Mouse (Mus musculus): ENCODE measurements around the gene Cadps.

Cadps gene

DNA sequence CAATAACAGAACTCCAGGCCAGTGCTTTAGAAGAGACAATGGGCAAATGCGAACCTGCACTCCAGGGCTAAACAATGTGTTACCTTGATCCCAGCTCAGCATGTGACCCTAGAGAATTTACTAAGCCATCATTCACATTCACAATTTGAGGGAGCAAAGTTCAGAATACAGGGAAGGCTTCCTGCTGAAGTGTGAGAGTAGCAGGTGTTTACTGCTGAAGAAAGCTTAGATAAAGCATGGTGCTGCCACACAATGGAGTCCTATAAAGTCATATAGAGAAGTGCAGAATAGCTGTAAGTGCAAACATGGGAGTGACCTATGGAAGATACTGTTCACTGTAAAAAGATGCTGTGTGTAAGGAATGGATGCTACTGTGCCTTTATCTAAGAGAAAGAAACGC, 91.9 kb downstream of the Cadps start:
- in situ Hi-C loops (cut with MseI, MboI): no loop called here

GRCm38 (mm10) chr14:12722452-12723194, 100.3 kb downstream of the Cadps start:
- in situ Hi-C loops (cut with MseI, MboI): no loop called here

GRCm38 (mm10) chr14:12718766-12719165, 104.1 kb downstream of the Cadps start:
- in situ Hi-C loops (cut with MseI, MboI): no loop called here

DNA sequence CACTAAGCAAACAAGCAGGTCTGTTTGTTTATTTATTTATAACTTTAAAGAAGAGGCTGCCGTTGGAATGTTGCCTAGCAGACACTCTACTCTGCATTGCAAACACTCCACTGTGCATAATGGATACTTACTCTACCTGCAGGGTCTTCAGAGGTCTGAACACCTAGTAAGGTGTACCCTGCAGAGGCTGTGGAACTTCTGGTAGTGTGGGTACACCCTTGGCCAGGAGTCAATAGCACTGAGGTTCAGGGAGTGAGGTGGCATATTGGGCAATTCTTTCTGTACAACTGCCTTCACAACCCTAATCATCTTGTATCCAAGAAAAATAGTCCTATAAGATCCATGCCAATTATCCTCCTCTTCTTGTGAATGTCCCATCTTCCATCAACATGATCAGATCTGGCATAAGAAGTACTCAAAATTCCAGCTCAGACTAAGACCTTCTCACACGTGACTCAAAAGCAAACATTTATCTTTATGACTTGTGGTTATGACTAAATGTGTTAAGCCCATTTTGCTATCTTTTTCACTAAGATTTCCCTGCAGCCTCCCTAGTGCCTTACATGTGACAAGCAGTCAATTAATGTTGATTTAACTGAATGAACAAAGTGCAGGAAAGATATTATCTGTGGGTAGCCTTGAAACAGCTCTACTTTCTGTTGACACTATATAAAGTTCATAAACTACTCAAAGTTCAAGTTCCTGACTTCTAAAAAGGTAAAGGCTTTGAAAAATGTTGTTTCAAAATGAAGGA, 106.8 kb downstream of the Cadps start:
- in situ Hi-C loops (cut with MseI, MboI): no loop called here

- in situ Hi-C loops (cut with MseI, MboI): no loop called here
Observed at GRCm38 (mm10) chr14:12707395-12707794, 115.5 kb downstream of the Cadps start.

DNA sequence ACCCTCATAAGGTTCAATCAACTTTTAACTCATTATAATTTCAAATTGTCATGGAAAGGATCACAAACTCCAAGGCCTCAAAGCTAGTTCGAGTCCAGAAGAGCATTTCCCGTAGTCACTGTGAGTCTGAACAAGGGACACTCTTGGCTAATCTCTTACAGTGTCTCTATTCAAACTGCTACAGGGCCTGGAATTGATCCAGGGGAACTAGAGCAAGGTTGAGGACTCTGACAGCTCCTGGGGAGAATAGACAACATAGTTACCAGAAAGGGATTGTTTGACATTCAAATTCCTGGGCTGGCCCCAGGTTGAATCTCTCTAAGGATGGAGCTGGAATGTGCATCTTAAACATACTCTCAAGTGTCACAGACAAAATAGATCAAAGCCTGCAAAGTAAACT, 118.4 kb downstream of the Cadps start:
- in situ Hi-C loops (cut with MseI, MboI): no loop called here

DNA sequence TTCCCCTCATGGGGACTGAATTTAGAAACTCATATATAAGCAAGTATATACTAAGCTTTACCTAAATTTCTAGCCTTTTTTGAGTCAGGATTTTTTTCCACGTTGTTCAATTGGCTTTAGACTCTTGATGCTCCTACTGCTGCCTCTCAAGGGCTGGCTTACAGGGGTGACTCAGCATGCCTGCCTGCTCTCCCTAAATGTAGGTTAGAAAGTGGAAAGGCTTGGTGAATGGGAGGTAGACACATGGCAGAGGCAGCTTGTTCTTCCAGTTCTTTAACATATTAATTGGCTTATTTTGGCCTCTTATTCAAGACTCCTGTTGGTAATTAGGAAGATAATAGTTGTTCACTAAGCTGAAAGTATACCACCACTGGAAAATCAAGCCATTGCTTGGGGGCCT, 132.7 kb downstream of the Cadps start:
- in situ Hi-C loops (cut with MseI, MboI): no loop called here

- in situ Hi-C loops (cut with MseI, MboI): no loop called here
Observed at GRCm38 (mm10) chr14:12685015-12685414, 137.9 kb downstream of the Cadps start.

GRCm38 (mm10) chr14:12680819-12681638, 141.8 kb downstream of the Cadps start:
- in situ Hi-C loops (cut with MseI, MboI): no loop called here

DNA sequence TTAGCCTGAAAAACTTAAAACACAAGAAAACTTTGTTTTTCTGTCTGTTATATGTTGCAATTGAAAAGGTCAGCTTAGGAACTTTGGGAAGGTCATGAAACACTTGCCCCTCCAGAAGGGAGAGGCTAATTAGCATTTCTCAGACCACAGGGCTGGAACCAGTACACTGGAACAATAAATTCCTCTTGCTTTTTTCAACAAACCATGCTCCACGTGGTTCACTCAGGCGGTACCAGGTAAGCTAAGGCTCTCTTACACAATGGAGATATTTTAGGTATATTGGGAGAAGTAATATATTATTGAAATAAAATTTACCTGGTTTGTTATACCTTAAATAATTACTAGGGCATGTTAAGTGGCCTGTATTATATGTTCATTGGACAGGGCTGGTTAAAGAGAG, 161.4 kb downstream of the Cadps start:
- in situ Hi-C loops (cut with MseI, MboI): no loop called here

DNA sequence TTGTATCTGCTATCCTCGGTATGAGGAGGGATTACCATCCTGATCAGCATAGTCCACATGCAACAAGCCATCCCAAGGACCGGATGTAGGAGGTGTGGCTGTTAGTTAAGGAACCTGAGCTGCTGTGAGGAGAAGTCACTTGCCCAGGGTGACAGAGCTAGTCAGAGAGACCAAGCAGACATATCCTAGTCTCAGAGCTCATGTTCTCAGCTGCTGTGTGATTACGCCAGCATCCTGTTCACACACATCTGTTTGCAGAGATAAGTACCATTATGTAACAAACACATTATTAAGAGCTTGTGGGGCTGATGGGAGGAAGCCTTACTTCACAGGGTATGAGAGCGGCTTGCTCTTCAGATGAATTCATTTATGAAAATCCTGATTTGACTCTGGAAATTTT, 165.5 kb downstream of the Cadps start:
- in situ Hi-C loops (cut with MseI, MboI): no loop called here

DNA sequence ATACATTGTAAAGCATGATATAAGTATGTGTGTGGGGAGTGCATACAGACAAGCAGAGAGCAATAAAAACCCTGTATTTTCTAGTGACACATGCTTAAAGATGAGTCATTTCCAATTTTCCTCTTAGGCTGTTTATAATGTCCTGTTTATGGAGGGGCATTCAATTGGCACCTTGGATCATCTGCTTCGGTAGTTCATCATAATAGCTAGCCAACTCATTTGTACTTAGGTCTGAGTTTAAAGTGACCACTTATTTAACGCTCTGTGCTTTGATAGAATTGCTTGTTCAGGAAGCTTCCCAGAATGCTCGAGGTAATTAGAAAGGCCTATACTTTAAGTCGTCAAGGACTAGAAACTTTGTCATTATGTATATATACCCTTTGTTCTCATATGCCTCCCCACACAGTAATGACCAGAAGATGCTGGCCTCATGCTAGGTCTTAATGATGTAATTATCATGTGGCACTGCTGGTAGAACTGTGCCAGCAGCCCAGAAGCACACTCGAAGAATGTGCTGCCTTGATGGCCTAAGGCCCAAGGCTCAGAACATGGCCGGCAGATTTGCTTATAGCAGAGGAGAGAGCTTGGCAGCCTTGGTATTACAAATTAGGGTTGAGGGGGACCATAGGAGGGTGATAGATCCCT, 179.9 kb downstream of the Cadps start:
- in situ Hi-C loops (cut with MseI, MboI): no loop called here

GRCm38 (mm10) chr14:12638762-12639161, 184.1 kb downstream of the Cadps start:
- in situ Hi-C loops (cut with MseI, MboI): no loop called here

GRCm38 (mm10) chr14:12637121-12637754, 185.6 kb downstream of the Cadps start:
- in situ Hi-C loops (cut with MseI, MboI): no loop called here

DNA sequence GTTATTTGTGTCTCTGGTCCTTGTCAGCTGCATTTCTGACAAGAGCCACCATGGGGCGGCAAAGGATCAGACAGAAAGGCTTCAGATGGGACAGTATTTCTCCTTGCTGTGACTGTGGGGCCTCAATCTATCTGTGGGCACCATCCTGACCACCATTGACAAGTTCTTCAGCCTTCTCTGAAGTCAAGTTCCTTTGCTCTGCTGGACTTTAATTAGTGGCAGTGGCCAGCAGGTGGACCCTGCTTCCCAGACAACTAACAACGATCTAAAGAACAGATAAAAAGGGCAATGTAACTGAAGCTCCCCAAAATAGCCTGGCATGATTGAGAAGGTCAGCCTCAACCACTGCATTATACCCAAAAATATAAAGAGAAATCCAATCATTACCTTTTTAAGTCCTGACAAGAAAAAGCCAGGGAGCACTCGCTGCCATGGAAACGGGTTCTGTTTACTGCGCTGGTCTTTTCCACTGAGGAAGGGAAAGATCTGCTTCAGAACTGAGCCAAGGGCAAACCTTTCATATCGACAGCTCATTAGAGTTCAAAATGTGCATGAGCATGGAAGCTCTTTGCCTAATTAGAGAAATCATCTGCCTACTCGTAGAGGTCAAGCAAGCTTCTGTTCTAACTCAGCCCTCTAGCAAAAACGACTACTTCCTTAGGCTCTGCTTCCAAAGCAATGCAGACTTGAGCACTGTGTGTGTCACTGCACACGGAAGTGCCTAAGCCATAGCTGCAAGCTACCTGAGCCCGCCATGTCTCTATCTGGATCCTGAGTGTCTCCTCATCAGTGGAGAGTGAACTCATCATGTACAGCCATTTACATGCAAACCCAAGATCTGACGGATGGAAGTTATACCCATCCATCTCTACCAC, 198.4 kb downstream of the Cadps start:
- in situ Hi-C loops (cut with MseI, MboI): loop anchor here in 1 of 2 experiments (25.0 kb wide), 1 partner anchor 563 kb away; no protein-coding TSS in a partner anchor

GRCm38 (mm10) chr14:12607025-12607424, 215.9 kb downstream of the Cadps start:
- in situ Hi-C loops (cut with MseI, MboI): loop anchor here in 1 of 2 experiments (25.0 kb wide), 1 partner anchor 580 kb away; no protein-coding TSS in a partner anchor

GRCm38 (mm10) chr14:12606202-12606601, 216.7 kb downstream of the Cadps start:
- in situ Hi-C loops (cut with MseI, MboI): loop anchor here in 1 of 2 experiments (25.0 kb wide), 1 partner anchor 581 kb away; no protein-coding TSS in a partner anchor

DNA sequence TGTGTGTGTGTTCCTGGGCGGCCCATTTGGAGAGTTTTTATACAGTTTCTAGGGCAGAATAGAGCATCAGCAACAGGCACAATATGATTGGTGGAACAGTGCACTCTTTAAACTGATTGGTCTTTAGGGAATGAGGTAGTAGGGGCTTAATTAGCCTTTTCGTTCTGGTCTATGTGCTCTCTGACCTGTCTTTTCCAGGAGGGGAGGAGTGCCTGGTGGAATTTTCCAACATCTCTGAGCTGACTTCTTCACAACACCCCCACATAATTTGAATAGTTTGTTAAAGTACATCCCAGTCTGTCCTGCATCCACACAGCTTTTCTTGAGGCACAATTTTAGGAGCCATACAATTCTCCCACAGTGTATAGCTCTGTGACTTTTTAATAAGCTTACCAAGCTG, 220.8 kb downstream of the Cadps start:
- in situ Hi-C loops (cut with MseI, MboI): loop anchor here in 1 of 2 experiments (25.0 kb wide), 1 partner anchor 585 kb away; no protein-coding TSS in a partner anchor

- in situ Hi-C loops (cut with MseI, MboI): no loop called here
Observed at GRCm38 (mm10) chr14:12595326-12595725, 227.6 kb downstream of the Cadps start.

All from mouse trophoblast stem cell (cell line).